Mouse (Mus musculus) cerebellum, adult 18-20 months (tissue): ENCODE data around the gene Fbxl18.
"Not testable (repeated sequence)": the region's sequence is repeated elsewhere in the genome, so short reads cannot be mapped to it uniquely, and the experiment has no call there.

Experiments
- DNase-seq, 2 experiments: peaks; one replicate each; pipeline ENCODE4 v3.0.0; 2021

The Fbxl18 gene

GRCm38 (mm10) chr5:142899932-142900533, 4.8 kb upstream of the Fbxl18 start:
- no peak for DNase-seq

DNA sequence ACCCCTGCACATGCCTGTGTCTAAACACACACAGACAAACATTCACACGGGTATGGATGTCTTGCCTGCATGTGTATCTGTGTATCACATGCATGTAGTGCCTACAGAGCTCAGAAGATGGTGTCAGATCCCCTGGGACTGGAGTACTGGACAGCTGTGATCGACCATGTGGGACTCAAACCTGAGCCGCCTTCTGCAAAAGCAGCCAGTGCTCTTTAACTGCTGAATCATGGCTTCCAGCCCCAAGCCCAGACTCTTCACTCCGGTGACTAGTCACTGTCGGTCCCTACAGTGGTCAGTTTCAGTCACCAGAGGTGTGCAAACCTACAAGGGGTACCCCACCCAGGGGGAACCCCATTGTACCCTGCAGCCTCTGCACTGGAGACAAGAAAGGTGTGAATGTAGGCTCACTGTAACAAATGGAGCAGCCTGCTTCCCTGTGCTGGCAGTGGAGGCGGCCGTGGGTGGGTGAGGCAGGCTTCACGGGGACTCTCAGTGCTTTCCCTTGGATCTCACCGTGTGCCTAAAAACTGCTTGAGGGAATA, 3.9 kb upstream of the Fbxl18 start:
- no peak for DNase-seq

GRCm38 (mm10) chr5:142898316-142898715, 3.1 kb upstream of the Fbxl18 start:
- DNase-seq: no peak

DNA sequence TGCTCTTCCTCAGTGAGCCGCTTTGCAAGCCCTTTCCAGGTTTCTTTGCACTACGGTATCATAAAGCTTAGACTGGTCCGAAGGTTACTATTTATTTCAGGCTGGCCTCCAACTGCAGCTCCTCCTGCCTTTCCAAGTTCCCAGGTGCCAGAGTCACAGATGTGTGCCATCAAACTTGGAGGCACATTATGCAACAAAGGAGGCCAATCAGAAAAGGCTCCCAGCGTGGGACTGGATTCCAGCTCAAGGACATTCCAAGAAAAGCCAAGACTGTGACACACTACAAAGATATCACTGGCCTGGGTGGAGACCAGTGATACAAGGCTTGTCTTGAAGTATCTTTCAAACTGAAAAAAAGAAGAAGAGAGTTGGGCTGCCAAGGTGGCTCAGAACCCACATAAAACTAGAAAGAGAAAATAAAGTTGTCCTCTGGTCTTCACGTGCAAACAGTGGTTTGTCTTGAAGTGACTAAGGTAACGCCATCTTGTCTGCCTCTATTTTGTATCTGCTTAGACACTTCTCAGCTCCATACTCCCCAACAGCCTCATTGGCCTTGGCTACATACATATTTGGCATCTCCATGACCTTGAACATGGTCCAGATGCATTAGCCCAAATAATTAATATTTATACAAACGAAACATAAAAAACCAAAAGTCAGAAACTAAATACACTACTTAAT, 2.5 kb upstream of the Fbxl18 start:
- DNase-seq: no peak

- no peak for DNase-seq
Observed at GRCm38 (mm10) chr5:142896713-142897112, 1.5 kb upstream of the Fbxl18 start.

GRCm38 (mm10) chr5:142896192-142896591, 971 bp upstream of the Fbxl18 start:
- no peak for DNase-seq

GRCm38 (mm10) chr5:142891396-142891795, 3.8 kb downstream of the Fbxl18 start:
- DNase-seq: no peak

GRCm38 (mm10) chr5:142887533-142887932, 7.7 kb downstream of the Fbxl18 start:
- DNase-seq: not testable (repeated sequence)

- DNase-seq: no peak
Observed at GRCm38 (mm10) chr5:142886761-142887160, 8.5 kb downstream of the Fbxl18 start.

GRCm38 (mm10) chr5:142886181-142886580, 9.0 kb downstream of the Fbxl18 start:
- DNase-seq: no peak

DNA sequence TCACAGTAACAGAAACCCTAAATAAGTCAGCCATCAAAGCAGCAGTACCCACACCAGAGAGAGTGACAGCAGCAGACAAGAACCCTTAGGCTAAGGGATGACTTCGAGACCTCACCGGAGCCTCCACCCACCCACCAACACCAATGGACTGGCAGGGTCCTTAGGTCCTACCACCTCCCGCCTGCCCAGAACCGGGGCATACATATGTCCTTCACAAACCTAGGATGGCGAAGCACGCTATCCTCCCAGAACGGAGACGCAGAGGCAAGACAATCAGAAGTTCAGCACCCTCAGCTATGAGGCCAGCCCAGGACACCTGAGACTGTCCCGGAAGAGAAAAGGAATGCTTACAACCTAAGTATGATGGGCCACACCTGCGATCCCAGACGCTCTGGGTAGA, 12.8 kb downstream of the Fbxl18 start:
- DNase-seq: no peak

DNA sequence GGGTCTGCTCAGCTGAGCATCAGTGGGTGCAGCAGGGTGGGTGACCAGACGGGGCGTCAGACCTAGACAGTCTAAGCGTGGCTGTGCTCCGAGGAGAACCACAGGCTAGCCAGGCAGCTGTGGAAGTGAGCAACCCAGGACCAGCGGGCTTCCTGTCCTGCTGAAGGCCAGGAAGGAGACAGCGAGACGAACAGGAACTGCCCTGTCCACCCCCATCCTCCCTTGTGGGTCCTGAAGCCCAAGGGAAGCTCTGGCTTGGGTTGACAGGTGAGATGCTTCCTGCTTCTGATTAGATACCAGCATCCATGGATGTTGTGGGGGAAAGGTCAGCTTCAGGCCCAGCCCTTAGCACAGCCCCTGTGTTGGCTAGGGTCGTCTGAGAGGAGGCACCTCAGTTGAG, 13.3 kb downstream of the Fbxl18 start:
- no peak for DNase-seq

- DNase-seq: no peak
Observed at GRCm38 (mm10) chr5:142880806-142881516, 14.3 kb downstream of the Fbxl18 start.

DNA sequence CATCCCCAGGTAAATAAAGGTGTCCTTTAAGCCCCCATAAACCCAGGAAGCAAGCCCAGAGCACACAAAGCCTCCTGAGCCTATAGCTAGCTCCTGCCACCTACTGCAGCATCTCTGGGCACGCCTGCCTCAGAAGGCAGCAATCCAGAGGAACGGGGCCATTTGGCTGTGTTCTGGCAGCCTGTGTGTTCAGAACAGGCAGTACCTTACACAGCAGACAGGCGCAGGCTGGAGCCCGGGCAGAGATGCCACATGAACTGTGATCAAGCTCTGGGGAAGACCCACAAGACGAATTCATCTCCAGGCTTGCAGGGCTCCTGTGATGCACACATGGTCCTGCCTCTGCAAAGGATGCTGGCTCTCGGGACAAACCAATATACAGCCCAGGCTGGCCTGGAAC, 15.0 kb downstream of the Fbxl18 start:
- peak; percentile 84 to 87 for DNase-seq

DNA sequence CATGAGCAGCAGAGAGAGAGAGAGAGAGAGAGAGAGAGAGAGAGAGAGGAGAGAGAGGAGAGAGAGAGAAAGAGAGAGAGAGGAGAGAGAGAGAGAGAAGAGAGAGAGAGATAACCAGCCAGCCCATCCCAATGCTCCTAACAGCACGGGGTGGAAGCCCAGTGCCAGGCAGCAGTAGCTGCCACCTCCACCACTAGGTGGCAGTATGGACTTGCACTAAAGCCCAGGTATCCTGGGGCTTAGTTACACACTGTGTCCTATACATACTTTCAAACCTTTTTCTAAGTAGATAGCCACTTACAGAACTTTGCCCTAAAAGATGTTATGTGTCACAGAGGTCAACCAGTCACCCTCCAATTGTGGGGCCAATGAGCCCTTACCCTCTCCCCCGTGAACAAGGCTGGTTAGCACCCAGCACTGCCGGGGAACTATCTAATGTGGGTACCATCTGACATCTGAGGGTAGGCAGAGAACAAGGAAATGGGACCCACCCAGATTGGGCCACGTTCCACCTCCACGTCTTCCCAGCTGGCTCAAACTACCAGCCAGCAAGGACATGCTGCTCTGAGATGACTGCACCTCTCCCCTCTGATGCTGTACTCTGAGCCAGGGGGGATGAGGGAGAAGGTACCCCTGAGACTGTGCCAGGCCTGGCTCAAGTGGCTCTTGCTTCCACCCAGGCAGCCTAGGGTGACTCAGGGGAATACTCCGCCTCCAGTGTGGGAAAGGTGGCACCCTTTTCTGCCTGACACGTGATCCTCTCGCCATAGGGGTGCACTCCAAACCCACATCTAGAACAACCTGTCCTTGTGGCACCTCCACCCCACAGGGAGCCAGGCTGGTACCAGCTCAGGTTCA, 15.7 kb downstream of the Fbxl18 start:
- peak; percentile 90 to 91 for DNase-seq

DNA sequence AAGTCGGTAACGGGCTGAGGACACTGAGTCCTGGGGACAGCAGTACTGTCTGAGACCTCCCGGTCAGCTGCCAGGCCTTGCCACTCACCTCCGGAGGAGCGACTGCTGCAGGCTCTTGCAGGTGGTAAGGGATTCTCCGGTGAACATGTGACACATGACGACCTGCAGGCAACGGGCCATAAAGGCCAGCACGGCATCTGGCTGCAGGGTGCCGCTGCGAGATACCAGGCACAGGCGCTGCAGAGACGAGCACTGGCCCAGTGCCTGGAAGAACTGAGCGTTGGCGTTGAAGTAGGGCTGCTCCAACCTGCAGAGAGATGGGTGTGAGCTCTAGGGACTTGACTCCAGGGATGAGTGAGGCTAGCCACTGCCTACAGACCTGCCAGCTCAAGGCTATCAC, 16.7 kb downstream of the Fbxl18 start:
- peak; percentile 78 for DNase-seq

GRCm38 (mm10) chr5:142877337-142878280, 17.6 kb downstream of the Fbxl18 start:
- DNase-seq: peak; percentile 80 to 87

GRCm38 (mm10) chr5:142876896-142877295, 18.3 kb downstream of the Fbxl18 start:
- no peak for DNase-seq

GRCm38 (mm10) chr5:142875513-142875905, 19.7 kb downstream of the Fbxl18 start:
- no peak for DNase-seq

DNA sequence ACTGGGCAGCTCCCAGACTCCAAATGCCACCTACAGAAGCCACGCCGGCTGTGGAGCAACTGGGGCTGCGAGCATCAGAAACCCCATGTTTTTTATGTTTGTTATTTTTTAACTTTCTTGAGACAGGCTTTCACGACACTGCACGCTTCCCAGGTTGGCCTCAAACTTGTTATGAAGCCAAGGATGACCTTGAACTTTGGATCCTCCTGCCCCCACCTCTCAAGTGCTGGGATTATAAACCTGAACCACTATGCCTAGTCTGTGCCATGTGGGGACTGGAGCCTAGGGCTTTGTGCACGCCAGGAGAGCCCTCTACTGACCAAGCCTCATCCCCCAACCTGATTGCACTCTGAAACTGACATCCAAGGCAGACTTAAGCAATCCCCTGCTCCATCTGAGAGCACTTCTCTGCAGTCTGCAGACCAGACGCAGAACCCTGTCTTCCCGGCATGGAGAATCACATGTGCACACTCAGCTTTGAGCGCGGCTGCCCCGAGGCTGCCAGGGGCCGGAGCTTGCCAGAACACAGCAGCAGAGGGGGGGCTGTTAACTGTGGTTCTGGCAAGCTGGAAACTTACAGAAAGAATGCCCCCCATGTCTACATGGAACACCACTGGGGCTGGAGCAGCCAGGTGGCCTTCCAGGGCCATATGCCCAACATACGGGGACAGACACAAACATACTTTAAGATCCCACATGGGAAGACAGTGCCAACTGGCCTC, 20.3 kb downstream of the Fbxl18 start:
- DNase-seq: no peak

DNA sequence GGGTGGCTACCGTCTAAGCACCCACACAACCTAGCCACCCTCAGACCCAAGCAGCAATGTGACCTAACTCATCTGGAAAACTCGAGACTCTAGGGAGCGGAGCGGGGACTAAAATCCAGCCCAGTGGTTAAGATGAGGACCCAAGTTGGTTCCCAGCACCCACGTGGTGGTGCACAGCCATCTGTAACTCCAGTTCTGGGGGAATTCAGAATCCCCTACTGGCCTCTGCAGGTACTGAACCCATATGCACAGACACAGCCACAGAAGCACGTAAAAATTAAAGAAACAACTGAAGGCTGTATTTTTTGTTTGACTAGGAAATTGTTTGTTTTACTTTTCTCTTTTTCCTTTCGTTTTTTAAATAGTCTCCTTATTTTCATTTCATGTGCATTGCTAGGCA, 21.5 kb downstream of the Fbxl18 start:
- no peak for DNase-seq
